Mouse (Mus musculus) MEL (cell line): Measurements from ENCODE around the gene Stat1. TPM values are rescaled to one million over a fixed set of nuclear protein-coding genes. Genes with fewer than 3 reads are reported as not detected.

ENCODE experiments used
- DNase-seq: peaks from one replicate; pipeline ENCODE4 v3.0.0; 2011; ENCODE audit warnings: low read depth, low spot score
- H3K27ac ChIP-seq: 2 replicates; pipeline ENCODE4 v1.5.1; 2012; ENCODE audit warnings: low read depth, mild to moderate bottlenecking, control low read depth, low read length, moderate library complexity; ENCODE audit not compliant: control insufficient read depth
- H3K27me3 ChIP-seq, 2 experiments: fragments of 150-350 bp in 1 of 2; sonication (generic) in 1 of 2; 2 replicates each; pipeline ENCODE4 v1.6.1; 2012; ENCODE audit warnings: low read length in 2 of 2, mild to moderate bottlenecking in 2 of 2, improper control_type of control experiment in 1 of 2, moderate library complexity in 1 of 2; ENCODE audit not compliant: insufficient read depth in 2 of 2, control insufficient read depth in 1 of 2
- H3K36me3 ChIP-seq, 2 experiments: 2 replicates each; pipeline ENCODE4 v1.6.1; 2012 to 2014; ENCODE audit warnings: low read length in 2 of 2, improper control_type of control experiment in 1 of 2, inconsistent platforms in 1 of 2, mild to moderate bottlenecking in 1 of 2; ENCODE audit not compliant: insufficient read depth in 2 of 2, control insufficient read depth in 1 of 2
- H3K4me1 ChIP-seq, 2 experiments: fragments of 150-350 bp in 1 of 2; sonication (generic) in 1 of 2; 2 replicates each; pipeline ENCODE4 v1.6.1; 2012; ENCODE audit warnings: low read length in 2 of 2, improper control_type of control experiment in 1 of 2, mild to moderate bottlenecking in 1 of 2; ENCODE audit not compliant: insufficient read depth in 2 of 2, control insufficient read depth in 1 of 2
- H3K4me3 ChIP-seq, 2 experiments: fragments of 150-350 bp in 1 of 2; sonication (generic) in 1 of 2; 2 replicates each; pipeline ENCODE4 v1.5.1; 2012; ENCODE audit warnings: low read depth in 2 of 2, low read length in 2 of 2, mild to moderate bottlenecking in 2 of 2, moderate library complexity in 2 of 2, control low read depth in 1 of 2, improper control_type of control experiment in 1 of 2; ENCODE audit not compliant: control insufficient read depth in 1 of 2, insufficient read depth in 1 of 2
- H3K79me2 ChIP-seq: 2 replicates; pipeline ENCODE4 v1.6.1; 2012; ENCODE audit warnings: mild to moderate bottlenecking, low read length, moderate library complexity; ENCODE audit not compliant: control insufficient read depth, poor library complexity, insufficient read depth
- H3K9ac ChIP-seq: 2 replicates; pipeline ENCODE4 v1.6.1; 2012; ENCODE audit warnings: low read depth, mild to moderate bottlenecking, control low read depth, low read length, moderate library complexity; ENCODE audit not compliant: control insufficient read depth, poor library complexity, severe bottlenecking
- H3K9me3 ChIP-seq: fragments of 150-350 bp; sonication (generic); replicated peaks from 2 replicates; pipeline ENCODE4 v1.6.1; 2012; ENCODE audit warnings: mild to moderate bottlenecking, low read length, improper control_type of control experiment, moderate library complexity; ENCODE audit not compliant: insufficient read depth
- E2F4 ChIP-seq: IDR thresholded peaks from 2 replicates; pipeline ENCODE4 v1.6.1; 2011; ENCODE audit warnings: low read depth, low read length, improper control_type of control experiment, borderline replicate concordance
- ETS1 ChIP-seq: IDR thresholded peaks from 2 replicates; pipeline ENCODE4 v1.6.1; 2012; ENCODE audit warnings: low read depth, mild to moderate bottlenecking, inconsistent platforms, low read length, improper control_type of control experiment, moderate library complexity
- GABPA ChIP-seq: IDR thresholded peaks from 2 replicates; pipeline ENCODE4 v1.6.1; 2012; ENCODE audit warnings: low read depth, mild to moderate bottlenecking, inconsistent platforms, low read length, improper control_type of control experiment, moderate library complexity
- JUND ChIP-seq: IDR thresholded peaks from 2 replicates; pipeline ENCODE4 v1.6.1; 2011; ENCODE audit warnings: low read depth, mild to moderate bottlenecking, improper control_type of control experiment, low read length
- MAFK ChIP-seq: IDR thresholded peaks from 2 replicates; pipeline ENCODE4 v1.6.1; 2011; ENCODE audit warnings: low read depth, mild to moderate bottlenecking, low read length, improper control_type of control experiment, borderline replicate concordance
- MAX ChIP-seq: IDR thresholded peaks from 2 replicates; pipeline ENCODE4 v1.6.1; 2011; ENCODE audit warnings: low read length, improper control_type of control experiment
- MAZ ChIP-seq: IDR thresholded peaks from 2 replicates; pipeline ENCODE4 v1.6.1; 2012; ENCODE audit warnings: low read depth, mild to moderate bottlenecking, inconsistent platforms, low read length, improper control_type of control experiment
- MEF2A ChIP-seq: IDR thresholded peaks from 2 replicates; pipeline ENCODE4 v1.6.1; 2014; ENCODE audit warnings: low read depth, mild to moderate bottlenecking, inconsistent platforms, low read length, improper control_type of control experiment; ENCODE audit not compliant: poor library complexity, insufficient replicate concordance, severe bottlenecking; ENCODE audit errors: extremely low read depth
- NELFE ChIP-seq: IDR thresholded peaks from 2 replicates; pipeline ENCODE4 v1.6.1; 2011; ENCODE audit warnings: low read depth, low read length, improper control_type of control experiment
- NRF1 ChIP-seq: IDR thresholded peaks from 2 replicates; pipeline ENCODE4 v1.6.1; 2014; ENCODE audit warnings: low read depth, mild to moderate bottlenecking, inconsistent platforms, low read length, improper control_type of control experiment, moderate library complexity; ENCODE audit not compliant: poor library complexity, insufficient read depth, severe bottlenecking
- SIN3A ChIP-seq: IDR thresholded peaks from 2 replicates; pipeline ENCODE4 v1.6.1; 2012; ENCODE audit warnings: low read length, improper control_type of control experiment, inconsistent platforms
- TBP ChIP-seq: IDR thresholded peaks from 2 replicates; pipeline ENCODE4 v1.8.0; 2011; ENCODE audit warnings: low read depth, low read length, improper control_type of control experiment
- UBTF ChIP-seq: IDR thresholded peaks from 2 replicates; pipeline ENCODE4 v1.6.1; 2012; ENCODE audit warnings: low read depth, mild to moderate bottlenecking, inconsistent platforms, low read length, improper control_type of control experiment, moderate library complexity, borderline replicate concordance; ENCODE audit not compliant: insufficient read depth
- USF2 ChIP-seq, 2 experiments: IDR thresholded peaks; 2 replicates each; pipeline ENCODE4 v1.6.1; 2011 to 2012; ENCODE audit warnings: improper control_type of control experiment in 2 of 2, low read length in 2 of 2, borderline replicate concordance in 1 of 2, inconsistent platforms in 1 of 2, low read depth in 1 of 2, mild to moderate bottlenecking in 1 of 2; ENCODE audit not compliant: insufficient read depth in 1 of 2
- ZC3H11A ChIP-seq: IDR thresholded peaks from 2 replicates; pipeline ENCODE4 v1.6.1; 2012; ENCODE audit warnings: low read depth, mild to moderate bottlenecking, inconsistent platforms, low read length, improper control_type of control experiment
- polyA plus RNA-seq, 2 experiments: library from polyadenylated mRNA; stranded (reverse) in 1 of 2; unstranded in 1 of 2; fragments of >175 nt in 1 of 2; fragments of >200 nt in 1 of 2; gene quantifications; 2 replicates each; pipeline versions ENCODE4 v1.2.1 to v1.2.4; 2012; ENCODE audit warnings: low replicate concordance in 2 of 2, low read depth in 1 of 2; ENCODE audit not compliant: insufficient read length in 2 of 2, insufficient read depth in 1 of 2, missing spikeins in 1 of 2
- total RNA-seq: library from RNA; depleted of rRNA; stranded (reverse); fragments of 300-350 nt; gene quantifications from 2 replicates; pipeline ENCODE4 v1.2.3, GENCODE M21; 2012

The Stat1 gene
- total and polyA plus RNA-seq, 3 experiments = 9.7 to 44.0 (median 10.9) TPM

GRCm38 (mm10) chr1:52121052-52121451 is 1.8 kb downstream of the Stat1 start:
- Histone ChIP-seq H3K36me3 (no peaks in the 10 kb centered on the region; a peak in 2 of 4 replicates), H3K27me3 (no peaks in the 10 kb centered on the region), H3K27ac (no peak overlapping the region), H3K4me3 (no peak overlapping the region), H3K4me1 (peaks cover 0 to 8% of the 10 kb centered on the region in 2 experiments; a peak in 2 of 4 replicates), H3K9ac (no peak overlapping the region), H3K9me3 (no peaks in the 10 kb centered on the region), H3K79me2 (peaks cover 3% of the 10 kb centered on the region; the same call in 1 of the 2 replicates)
- DNase-seq = no peak
- TF ChIP-seq ZC3H11A (no peak), USF2 (IDR thresholded peaks at IDR 0.05; ENCODE audit: borderline replicate concordance in 1 of 2, insufficient read depth in 1 of 2, low read depth in 1 of 2, low read length in 2 of 2) (no peak), MAFK (no peak), UBTF (no peak), NRF1 (no peak), GABPA (no peak), ETS1 (no peak), MAZ (no peak), SIN3A (no peak)
- TF ChIP-seq, all 39 proteins: peak for 0

GRCm38 (mm10) chr1:52124818-52125217 is 5.6 kb downstream of the Stat1 start:
- H3K4me3 ChIP-seq = no peak overlapping the region
- no peak overlapping the region for H3K9ac ChIP-seq
- H3K9me3 ChIP-seq = no peaks in the 10 kb centered on the region
- H3K27me3 ChIP-seq = no peaks in the 10 kb centered on the region
- no peak overlapping the region for H3K27ac ChIP-seq
- no peaks in the 10 kb centered on the region; a peak in 2 of 4 replicates for H3K36me3 ChIP-seq
- H3K4me1 ChIP-seq = peaks cover 0 to 4% of the 10 kb centered on the region in 2 experiments; a peak in 1 of 4 replicates
- TF ChIP-seq MEF2A = no peak
- TF ChIP-seq USF2 (IDR thresholded peaks at IDR 0.05; ENCODE audit: borderline replicate concordance in 1 of 2, insufficient read depth in 1 of 2, low read depth in 1 of 2, low read length in 2 of 2) = no peak
- TF ChIP-seq JUND = no peak
- no peak for TF ChIP-seq TBP
- TF ChIP-seq NELFE = no peak
- no peak for TF ChIP-seq MAX
- TF ChIP-seq E2F4 = no peak
- H3K79me2 ChIP-seq = no peaks in the 10 kb centered on the region
- DNase-seq = no peak
